8 mouse cellular contexts compared by ENCODE assay signal in genomic region chr2:30473431-30474031, GRCm38 (mm10). TPM values are rescaled to one million over a fixed set of nuclear protein-coding genes. Genes with fewer than 3 reads are reported as not detected.
A peak's percentile ranks its signal among the peaks of the same experiment; 100 is the strongest.
DNase-seq lines count a peak whose midpoint lies in the region; ATAC-seq and TF ChIP-seq lines count a peak whose summit lies in the region.

No protein-coding gene starts in this region.

- H3K4me2 ChIP-seq in heart, embryonic 16.5 days (ENCODE audit: low read depth, low read length) = peak overlapping the region; percentile 99
- peak overlapping the region; percentile 99 for H3K4me2 ChIP-seq in limb, embryonic 14.5 days (replicated peaks; ENCODE audit: low read depth, low read length, severe bottlenecking)
- H3K4me2 ChIP-seq in midbrain, embryonic 15.5 days = peak overlapping the region; percentile 92

- peaks cover 2% of the 10 kb centered on the region; the same call in 1 of the 2 replicates for H3K27me3 ChIP-seq in heart, embryonic 16.5 days (ENCODE audit: control insufficient read depth, insufficient read depth, low read length)
- no peaks in the 10 kb centered on the region for H3K27me3 ChIP-seq in limb, embryonic 14.5 days (ENCODE audit: control insufficient read depth, insufficient read depth, low read length)
- H3K27me3 ChIP-seq in midbrain, embryonic 15.5 days (replicated peaks) = no peaks in the 10 kb centered on the region

- peak overlapping the region; percentile 93 for H3K9ac ChIP-seq in heart, embryonic 16.5 days (ENCODE audit: low read length)
- H3K9ac ChIP-seq in limb, embryonic 14.5 days (ENCODE audit: low read depth, low read length, severe bottlenecking) = peak overlapping the region; percentile 88
- peak overlapping the region; percentile 90 for H3K9ac ChIP-seq in midbrain, embryonic 15.5 days

- DNase-seq in adrenal gland, adult 2 months = peak; percentile 83
- no peak for DNase-seq in adrenal gland, adult (ENCODE audit: inconsistent age in 2 of 2, low spot score in 1 of 2)
- DNase-seq in right cerebral cortex, postnatal 10 days (ENCODE audit: low spot score in 2 of 2) = peak; percentile 77 to 79
- no peak for DNase-seq in right cerebral cortex, postnatal 25 days
- DNase-seq in limb, embryonic 14.5 days (ENCODE audit: low spot score) = peak; percentile 48

- peaks cover 13% of the 10 kb centered on the region for H3K4me1 ChIP-seq in heart, embryonic 16.5 days (ENCODE audit: control insufficient read depth, insufficient read depth, low read length)
- H3K4me1 ChIP-seq in limb, embryonic 14.5 days (ENCODE audit: control insufficient read depth, insufficient read depth, low read length) = peaks cover 18% of the 10 kb centered on the region
- peaks cover 43% of the 10 kb centered on the region for H3K4me1 ChIP-seq in midbrain, embryonic 15.5 days

- peak; percentile 8; the same call in 1 of the 2 replicates for ATAC-seq in heart, embryonic 16.5 days (replicated peaks; ENCODE audit: extremely low read depth, insufficient read depth, low FRiP score)
- peak; percentile 27 for ATAC-seq in limb, embryonic 14.5 days (ENCODE audit: low FRiP score, low read depth)
- peak; percentile 34 for ATAC-seq in midbrain, embryonic 15.5 days (replicated peaks)
- ATAC-seq in monocyte, adult 5-6 weeks (replicated peaks; ENCODE audit: insufficient number of reproducible peaks, low FRiP score, low TSS enrichment, poor library complexity, severe bottlenecking) = no peak

- no peaks in the 10 kb centered on the region for H3K9me3 ChIP-seq in heart, embryonic 16.5 days (replicated peaks; ENCODE audit: control insufficient read depth, low read length)
- no peaks in the 10 kb centered on the region for H3K9me3 ChIP-seq in limb, embryonic 14.5 days (ENCODE audit: control insufficient read depth, low read length)
- no peaks in the 10 kb centered on the region for H3K9me3 ChIP-seq in midbrain, embryonic 15.5 days

- no peak for TF ChIP-seq POLR2A in limb, embryonic 14.5 days (IDR thresholded peaks at IDR 0.05; ENCODE audit: borderline replicate concordance, extremely low read depth, insufficient read depth, insufficient read length)

- peak overlapping the region; percentile 90 for H3K27ac ChIP-seq in heart, embryonic 16.5 days (ENCODE audit: low read length)
- peak overlapping the region; percentile 94 for H3K27ac ChIP-seq in limb, embryonic 14.5 days (replicated peaks; ENCODE audit: low read depth, low read length)
- peak overlapping the region; percentile 86 for H3K27ac ChIP-seq in midbrain, embryonic 15.5 days

- no peaks in the 10 kb centered on the region for H3K36me3 ChIP-seq in heart, embryonic 16.5 days (ENCODE audit: control insufficient read depth, insufficient read depth)
- H3K36me3 ChIP-seq in limb, embryonic 14.5 days (ENCODE audit: control insufficient read depth, insufficient read depth, low read length) = no peaks in the 10 kb centered on the region
- H3K36me3 ChIP-seq in midbrain, embryonic 15.5 days (replicated peaks) = no peaks in the 10 kb centered on the region

- WGBS in heart, embryonic 16.5 days = under 1% methylated on average over 68 of the region's 80 CpGs
- WGBS in limb, embryonic 14.5 days = 6% methylated on average over 44 of the region's 80 CpGs
- under 1% methylated on average over 65 of the region's 80 CpGs for WGBS in midbrain, embryonic 15.5 days

- H3K4me3 ChIP-seq in heart, embryonic 16.5 days (ENCODE audit: low read length) = peak overlapping the region; percentile 68
- peak overlapping the region; percentile 96 for H3K4me3 ChIP-seq in limb, embryonic 14.5 days (replicated peaks; ENCODE audit: low read length)
- peak overlapping the region; percentile 90 for H3K4me3 ChIP-seq in midbrain, embryonic 15.5 days

RNA-seq across cellular contexts. Expression of gene Ier5l, which starts 0.5 kb away (rescaled TPM):
- total RNA-seq in adrenal gland, adult 2 months (2021) = 1 to 10 TPM; 2.4 to 7.8 TPM
- 30.6 and 39.4 TPM in 2 replicates for polyA plus RNA-seq in adrenal gland, adult 2 months (2012; rRNA removed)
- polyA plus RNA-seq in heart, embryonic 16.5 days (2015; fragmentation: Nextera tagmentation; extraction: Ambion mirVana) = 0.72 and 0.85 TPM in 2 replicates
- polyA plus RNA-seq in limb, embryonic 14.5 days (2012; rRNA removed) = 31.0 and 47.8 TPM in 2 replicates
- polyA plus RNA-seq in limb, embryonic 14.5 days (2014; fragmentation: Nextera tagmentation; extraction: Ambion mirVana) = 3.9 and 7.5 TPM in 2 replicates
- 2.3 and 2.8 TPM in 2 replicates for polyA plus RNA-seq in midbrain, embryonic 15.5 days (2015; fragmentation: Nextera tagmentation; extraction: Ambion mirVana)
- 0.29 to 1.8 TPM (median 1.7 TPM) in 3 replicates for total RNA-seq in monocyte, adult 5-6 weeks (2017)

RNA-seq across cellular contexts. Expression of gene Ptpa, which starts 57.7 kb away (rescaled TPM):
- 100 to 1,000 TPM; 124 to 147 TPM for total RNA-seq in adrenal gland, adult 2 months (2021)
- 235 and 242 TPM in 2 replicates for polyA plus RNA-seq in adrenal gland, adult 2 months (2012; rRNA removed)
- polyA plus RNA-seq in heart, embryonic 16.5 days (2015; fragmentation: Nextera tagmentation; extraction: Ambion mirVana) = 125 and 126 TPM in 2 replicates
- polyA plus RNA-seq in limb, embryonic 14.5 days (2012; rRNA removed) = 142 and 168 TPM in 2 replicates
- 74.5 and 87.6 TPM in 2 replicates for polyA plus RNA-seq in limb, embryonic 14.5 days (2014; fragmentation: Nextera tagmentation; extraction: Ambion mirVana)
- polyA plus RNA-seq in midbrain, embryonic 15.5 days (2015; fragmentation: Nextera tagmentation; extraction: Ambion mirVana) = 152 and 155 TPM in 2 replicates
- total RNA-seq in monocyte, adult 5-6 weeks (2017) = 23.0 to 45.8 TPM (median 34.5 TPM) in 3 replicates

RNA-seq across cellular contexts. Expression of gene Crat, which starts 57.9 kb away (rescaled TPM):
- total RNA-seq in adrenal gland, adult 2 months (2021) = 100 to 1,000 TPM; 216 to 274 TPM
- 326 and 448 TPM in 2 replicates for polyA plus RNA-seq in adrenal gland, adult 2 months (2012; rRNA removed)
- 164 and 169 TPM in 2 replicates for polyA plus RNA-seq in heart, embryonic 16.5 days (2015; fragmentation: Nextera tagmentation; extraction: Ambion mirVana)
- polyA plus RNA-seq in limb, embryonic 14.5 days (2012; rRNA removed) = 25.0 and 31.0 TPM in 2 replicates
- 33.4 and 36.1 TPM in 2 replicates for polyA plus RNA-seq in limb, embryonic 14.5 days (2014; fragmentation: Nextera tagmentation; extraction: Ambion mirVana)
- polyA plus RNA-seq in midbrain, embryonic 15.5 days (2015; fragmentation: Nextera tagmentation; extraction: Ambion mirVana) = 22.5 and 23.9 TPM in 2 replicates
- total RNA-seq in monocyte, adult 5-6 weeks (2017) = 5.1 to 16.4 TPM (median 6.8 TPM) in 3 replicates

Comparison
In these comparisons a context has a peak if more than half of its experiments do, and no peak if none do; other contexts are left out.
1. DNase-seq: peak in adrenal gland, adult 2 months (single experiment), right cerebral cortex, postnatal 10 days (2 of 2) and limb, embryonic 14.5 days (single experiment); none in adrenal gland, adult (0 of 2) and right cerebral cortex, postnatal 25 days (single experiment).
2. Peak in every context shown above with its lines, with median percentiles within 50 percentile points of each other: H3K27ac ChIP-seq, H3K4me2 ChIP-seq, H3K4me3 ChIP-seq and H3K9ac ChIP-seq.